Mouse (Mus musculus): ENCODE results near the gene Nfia. TPM values are rescaled to one million over a fixed set of nuclear protein-coding genes. Genes with fewer than 3 reads are reported as not detected.

The Nfia gene
- polyA plus RNA-seq, 2 experiments = 51.9 to 71.2 TPM

DNA sequence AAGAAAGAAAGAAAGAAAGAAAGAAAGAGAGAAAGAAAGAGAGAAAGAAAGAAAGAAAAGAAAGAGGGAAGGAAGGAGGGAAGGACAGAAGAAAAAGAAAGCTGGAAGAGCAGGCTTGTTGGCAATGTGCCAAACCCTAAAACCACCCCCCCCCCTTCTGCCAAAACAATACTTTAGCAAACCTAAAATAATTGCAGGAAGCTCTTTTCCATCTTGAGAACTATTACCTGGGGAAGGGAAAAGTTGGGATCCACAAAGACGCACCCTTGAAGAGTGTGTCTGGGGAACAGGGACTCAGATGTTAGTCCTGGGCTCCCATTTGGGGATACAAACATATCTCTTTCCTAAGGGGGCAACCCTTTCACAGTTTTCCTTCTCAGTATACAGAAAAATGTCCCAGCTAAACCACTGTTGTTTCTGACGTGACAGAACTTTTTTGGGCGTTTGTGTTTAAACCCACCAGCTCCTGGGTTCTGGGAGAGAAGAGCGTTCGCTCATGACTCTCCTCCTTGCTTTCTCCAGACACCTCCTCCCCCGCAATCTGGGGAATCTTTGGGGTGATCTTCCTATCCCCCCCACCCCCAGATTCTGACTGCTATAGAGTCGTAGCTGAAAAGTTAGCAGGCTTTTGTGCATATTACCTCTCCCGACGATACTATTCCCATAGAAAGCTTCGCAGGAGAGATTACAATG, 4.0 kb downstream of the Nfia start:
- no peaks in the 10 kb centered on the region for H3K9me3 ChIP-seq (ENCODE audit: control insufficient read depth, low read length)
- peak overlapping the region; percentile 99 for H3K27ac ChIP-seq (replicated peaks; ENCODE audit: low read depth, low read length)
- WGBS = 1% methylated on average over 10 of the region's 10 CpGs
- H3K27me3 ChIP-seq (ENCODE audit: control insufficient read depth, insufficient read depth, low read length) = no peaks in the 10 kb centered on the region
- H3K4me1 ChIP-seq (ENCODE audit: control insufficient read depth, insufficient read depth, low read length) = peaks cover 25% of the 10 kb centered on the region
- peak overlapping the region; percentile 100 for H3K9ac ChIP-seq (ENCODE audit: low read depth, low read length, severe bottlenecking)
- peak; percentile 56 for DNase-seq (ENCODE audit: low spot score)
- peak overlapping the region; percentile 84 for H3K4me2 ChIP-seq (replicated peaks; ENCODE audit: low read depth, low read length, severe bottlenecking)
- no peak for ATAC-seq (ENCODE audit: low FRiP score, low read depth)
- H3K36me3 ChIP-seq (ENCODE audit: control insufficient read depth, insufficient read depth, low read length) = no peaks in the 10 kb centered on the region
- no peak for TF ChIP-seq POLR2A (IDR thresholded peaks at IDR 0.05; ENCODE audit: borderline replicate concordance, extremely low read depth, insufficient read depth, insufficient read length)
- peak overlapping the region; percentile 97 for H3K4me3 ChIP-seq (replicated peaks; ENCODE audit: low read length)

DNA sequence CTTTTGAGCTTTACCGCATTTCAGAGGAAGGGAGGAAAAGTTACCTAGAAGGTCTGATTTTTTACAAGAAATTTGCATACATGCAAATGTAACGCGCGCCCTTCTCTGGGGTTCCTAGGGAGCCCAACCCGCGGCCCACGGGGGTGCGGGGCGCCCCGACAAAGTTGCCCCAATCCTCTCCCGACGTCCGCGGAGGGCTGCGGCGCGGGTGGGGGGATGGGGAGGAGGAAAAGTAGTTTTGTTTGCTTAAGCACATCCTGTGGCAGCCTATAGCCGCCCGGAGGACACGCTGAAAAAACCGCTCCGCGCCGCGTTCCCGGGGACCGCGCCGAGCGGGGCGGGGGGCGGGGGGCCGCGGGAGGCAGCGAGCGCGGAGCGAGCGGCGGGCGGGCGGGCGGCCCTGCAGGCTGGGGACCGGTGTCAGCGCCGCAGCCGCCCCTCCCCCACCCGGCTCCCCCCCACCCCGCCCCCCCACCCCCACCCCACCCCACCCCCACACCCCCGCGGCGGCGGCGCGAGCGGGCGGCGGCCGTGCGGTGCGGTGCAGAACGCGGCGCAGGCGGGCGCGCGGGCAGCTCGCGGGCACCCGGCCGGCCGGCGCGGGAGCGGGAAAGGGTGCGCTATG, 4.7 kb downstream of the Nfia start:
- DNase-seq (ENCODE audit: low spot score) = peak; percentile 46

DNA sequence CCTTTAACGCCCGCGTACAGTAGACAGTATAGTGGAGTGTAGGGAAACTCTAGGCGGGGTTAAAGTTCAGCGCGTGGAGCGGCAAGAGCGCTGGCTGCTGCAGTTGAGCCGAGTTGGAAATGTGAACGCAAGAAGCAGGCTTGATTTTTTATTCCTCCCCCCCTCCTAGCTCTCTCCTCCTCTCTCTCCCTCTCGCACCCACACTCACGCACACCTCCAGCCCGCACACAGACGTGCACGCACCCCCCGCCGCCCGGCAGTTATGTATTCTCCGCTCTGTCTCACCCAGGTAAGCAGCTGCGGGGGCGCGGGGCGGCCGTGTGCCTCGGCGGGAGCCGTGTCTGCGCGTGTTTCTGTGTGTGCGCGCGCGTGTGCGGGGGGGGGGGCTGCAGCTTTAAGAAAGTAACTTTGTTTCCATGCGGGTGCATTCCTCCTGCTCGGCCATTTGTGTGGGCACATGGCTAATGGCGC, 5.2 kb downstream of the Nfia start, which contains the start of gene E130114P18Rik:
E130114P18Rik (minus strand) TSS at position 373 of the 471 bp plus-strand sequence.
- Histone ChIP-seq H3K9ac (ENCODE audit: low read depth, low read length, severe bottlenecking) (peak within 1 kb of the TSS; percentile 100), H3K4me2 (replicated peaks; ENCODE audit: low read depth, low read length, severe bottlenecking) (peak within 1 kb of the TSS; percentile 84), H3K27me3 (ENCODE audit: control insufficient read depth, insufficient read depth, low read length) (no peaks in the 10 kb centered on the region), H3K4me3 (replicated peaks; ENCODE audit: low read length) (peak within 1 kb of the TSS; percentile 97), H3K9me3 (ENCODE audit: control insufficient read depth, low read length) (no peaks in the 10 kb centered on the region), H3K36me3 (ENCODE audit: control insufficient read depth, insufficient read depth, low read length) (peaks cover under 1% of the 10 kb centered on the region), H3K27ac (replicated peaks; ENCODE audit: low read depth, low read length) (peak within 1 kb of the TSS; percentile 99), H3K4me1 (ENCODE audit: control insufficient read depth, insufficient read depth, low read length) (peaks cover 28% of the 10 kb centered on the region)
- peak; percentile 47; the same call in 1 of the 2 replicates for TF ChIP-seq POLR2A (IDR thresholded peaks at IDR 0.05; ENCODE audit: borderline replicate concordance, extremely low read depth, insufficient read depth, insufficient read length)
- ATAC-seq (ENCODE audit: low FRiP score, low read depth) = peak; percentile 66
- WGBS = 1% methylated on average over 31 of the region's 37 CpGs
- peak; percentile 77 for DNase-seq (ENCODE audit: low spot score)

More for the DNA sequence above, 4.7 kb downstream of the Nfia start:
- Histone ChIP-seq H3K4me1 (ENCODE audit: control insufficient read depth, insufficient read depth, low read length) (peaks cover 24% of the 10 kb centered on the region), H3K9ac (ENCODE audit: low read depth, low read length, severe bottlenecking) (peak overlapping the region; percentile 100), H3K4me3 (replicated peaks; ENCODE audit: low read length) (peak overlapping the region; percentile 97), H3K4me2 (replicated peaks; ENCODE audit: low read depth, low read length, severe bottlenecking) (peak overlapping the region; percentile 84), H3K27me3 (ENCODE audit: control insufficient read depth, insufficient read depth, low read length) (no peaks in the 10 kb centered on the region), H3K27ac (replicated peaks; ENCODE audit: low read depth, low read length) (peak overlapping the region; percentile 99), H3K9me3 (ENCODE audit: control insufficient read depth, low read length) (no peaks in the 10 kb centered on the region), H3K36me3 (ENCODE audit: control insufficient read depth, insufficient read depth, low read length) (no peaks in the 10 kb centered on the region)
- peak; percentile 51 for ATAC-seq (ENCODE audit: low FRiP score, low read depth)
- WGBS = 7% methylated on average over 47 of the region's 77 CpGs
- no peak for TF ChIP-seq POLR2A (IDR thresholded peaks at IDR 0.05; ENCODE audit: borderline replicate concordance, extremely low read depth, insufficient read depth, insufficient read length)

DNA sequence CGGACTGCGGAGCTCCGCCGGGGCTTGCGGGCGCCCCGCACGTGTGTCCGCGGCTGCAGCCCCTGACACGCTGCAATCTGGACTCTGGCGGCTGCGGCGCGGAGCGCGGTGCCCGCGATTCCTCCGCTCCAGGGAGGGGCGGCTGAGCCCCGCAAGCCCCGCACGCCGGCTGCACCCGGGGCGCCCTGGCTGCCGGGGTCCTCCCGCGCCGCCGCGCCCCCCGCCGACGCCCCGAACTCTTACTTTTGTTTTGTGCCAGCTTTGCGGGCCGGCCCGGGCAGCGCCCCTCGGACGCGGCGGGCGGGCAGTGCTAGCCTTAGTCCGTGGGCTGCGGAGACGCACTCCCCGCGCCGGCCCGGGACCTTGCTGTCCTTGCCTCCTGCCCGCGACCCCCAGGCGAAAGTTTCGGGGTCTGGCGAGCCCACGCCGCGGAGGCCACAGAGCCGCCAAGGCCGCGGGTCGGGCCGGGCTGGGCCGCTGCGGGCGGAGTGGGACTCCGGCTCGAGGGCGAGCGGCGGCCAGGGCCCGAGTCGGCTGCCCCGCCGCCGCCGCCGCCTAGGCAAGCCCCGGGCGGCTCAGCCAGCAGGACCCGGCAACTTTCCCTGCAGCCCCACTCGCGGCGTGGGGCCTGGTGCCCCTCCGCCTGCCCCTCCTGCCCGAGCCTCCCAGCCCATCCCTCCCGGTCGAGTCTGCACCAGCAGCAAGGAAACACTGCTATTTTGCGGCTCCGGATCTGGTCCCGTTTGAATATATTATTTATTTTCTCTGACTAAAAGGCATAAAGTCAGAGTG, 5.9 kb downstream of the Nfia start:
- no peaks in the 10 kb centered on the region for H3K27me3 ChIP-seq (ENCODE audit: control insufficient read depth, insufficient read depth, low read length)
- H3K9ac ChIP-seq (ENCODE audit: low read depth, low read length, severe bottlenecking) = peak overlapping the region; percentile 100
- H3K4me3 ChIP-seq (replicated peaks; ENCODE audit: low read length) = peak overlapping the region; percentile 97
- TF ChIP-seq POLR2A (IDR thresholded peaks at IDR 0.05; ENCODE audit: borderline replicate concordance, extremely low read depth, insufficient read depth, insufficient read length) = no peak
- peak overlapping the region; percentile 99 for H3K27ac ChIP-seq (replicated peaks; ENCODE audit: low read depth, low read length)
- ATAC-seq (ENCODE audit: low FRiP score, low read depth) = no peak
- H3K4me2 ChIP-seq (replicated peaks; ENCODE audit: low read depth, low read length, severe bottlenecking) = peak overlapping the region; percentile 84
- peaks cover 28% of the 10 kb centered on the region for H3K4me1 ChIP-seq (ENCODE audit: control insufficient read depth, insufficient read depth, low read length)
- H3K36me3 ChIP-seq (ENCODE audit: control insufficient read depth, insufficient read depth, low read length) = peaks cover 7% of the 10 kb centered on the region
- H3K9me3 ChIP-seq (ENCODE audit: control insufficient read depth, low read length) = no peaks in the 10 kb centered on the region
- WGBS = 0% methylated on average over 52 of the region's 94 CpGs
- peak; percentile 40 for DNase-seq (ENCODE audit: low spot score)

Measured in limb, embryonic 14.5 days (tissue).